Mouse (Mus musculus) thymus, adult 18-20 months (tissue): Measurements from ENCODE around the gene Gfpt1.
"Not testable (repeated sequence)": the region's sequence is repeated elsewhere in the genome, so short reads cannot be mapped to it uniquely, and the experiment has no call there.

Source experiments
- DNase-seq, 2 experiments: peaks; one replicate each; pipeline ENCODE4 v3.0.0; 2022; ENCODE audit warnings: mixed read lengths in 2 of 2

Gfpt1 gene

GRCm38 (mm10) chr6:87042337-87043130, at the start of gene Gfpt1:
Gfpt1 (plus strand) TSS chr6:87042846.
- peak; percentile 93 to 94 for DNase-seq

GRCm38 (mm10) chr6:86994254-86994653, 48.4 kb upstream of the Gfpt1 start:
- DNase-seq: no peak

GRCm38 (mm10) chr6:86996629-86997307, 45.9 kb upstream of the Gfpt1 start:
- no peak for DNase-seq

- no peak for DNase-seq
These were observed 45.3 kb upstream of the Gfpt1 start for GRCm38 (mm10) chr6:86997360-86997759.

GRCm38 (mm10) chr6:87001995-87002394, 40.7 kb upstream of the Gfpt1 start:
- DNase-seq: no peak

GRCm38 (mm10) chr6:87002521-87003055, 40.1 kb upstream of the Gfpt1 start:
- DNase-seq: peak; percentile 26 to 49

GRCm38 (mm10) chr6:87004099-87004498, 38.5 kb upstream of the Gfpt1 start:
- no peak for DNase-seq

GRCm38 (mm10) chr6:87005577-87005976, 37.1 kb upstream of the Gfpt1 start:
- DNase-seq: no peak

GRCm38 (mm10) chr6:87008887-87009286, 33.8 kb upstream of the Gfpt1 start, which contains the start of gene Nfu1:
Nfu1 (plus strand) TSS chr6:87009236.
- no peak for DNase-seq

- peak; percentile 91 to 94 for DNase-seq
These were observed 32.8 kb upstream of the Gfpt1 start for GRCm38 (mm10) chr6:87009692-87010328.

GRCm38 (mm10) chr6:87016916-87017315, 25.7 kb upstream of the Gfpt1 start:
- peak in 1 of 2 experiments; percentile 16 for DNase-seq

- DNase-seq: no peak
These were observed 23.8 kb upstream of the Gfpt1 start for GRCm38 (mm10) chr6:87018874-87019273.

GRCm38 (mm10) chr6:87021791-87022190, 20.9 kb upstream of the Gfpt1 start:
- DNase-seq: no peak

- no peak for DNase-seq
These were observed 15.7 kb upstream of the Gfpt1 start for GRCm38 (mm10) chr6:87026980-87027379.

GRCm38 (mm10) chr6:87028881-87029280, 13.8 kb upstream of the Gfpt1 start:
- DNase-seq: no peak

GRCm38 (mm10) chr6:87031310-87031709, 11.3 kb upstream of the Gfpt1 start:
- not testable (repeated sequence) for DNase-seq

GRCm38 (mm10) chr6:87032401-87032800, 10.2 kb upstream of the Gfpt1 start:
- DNase-seq: no peak

- DNase-seq: no peak
These were observed 8.3 kb upstream of the Gfpt1 start for GRCm38 (mm10) chr6:87034395-87034794.

GRCm38 (mm10) chr6:87037826-87038620, 4.6 kb upstream of the Gfpt1 start:
- DNase-seq: no peak

- no peak for DNase-seq
These were observed 3.5 kb upstream of the Gfpt1 start for GRCm38 (mm10) chr6:87039161-87039560.

GRCm38 (mm10) chr6:87040971-87041370, 1.7 kb upstream of the Gfpt1 start:
- peak; percentile 45 to 67 for DNase-seq

- no peak for DNase-seq
These were observed 1.2 kb upstream of the Gfpt1 start for GRCm38 (mm10) chr6:87041431-87041830.

GRCm38 (mm10) chr6:87042004-87042336, 676 bp upstream of the Gfpt1 start:
- DNase-seq: no peak
